Mouse (Mus musculus): ENCODE results near the gene Gapdh.

DNA sequence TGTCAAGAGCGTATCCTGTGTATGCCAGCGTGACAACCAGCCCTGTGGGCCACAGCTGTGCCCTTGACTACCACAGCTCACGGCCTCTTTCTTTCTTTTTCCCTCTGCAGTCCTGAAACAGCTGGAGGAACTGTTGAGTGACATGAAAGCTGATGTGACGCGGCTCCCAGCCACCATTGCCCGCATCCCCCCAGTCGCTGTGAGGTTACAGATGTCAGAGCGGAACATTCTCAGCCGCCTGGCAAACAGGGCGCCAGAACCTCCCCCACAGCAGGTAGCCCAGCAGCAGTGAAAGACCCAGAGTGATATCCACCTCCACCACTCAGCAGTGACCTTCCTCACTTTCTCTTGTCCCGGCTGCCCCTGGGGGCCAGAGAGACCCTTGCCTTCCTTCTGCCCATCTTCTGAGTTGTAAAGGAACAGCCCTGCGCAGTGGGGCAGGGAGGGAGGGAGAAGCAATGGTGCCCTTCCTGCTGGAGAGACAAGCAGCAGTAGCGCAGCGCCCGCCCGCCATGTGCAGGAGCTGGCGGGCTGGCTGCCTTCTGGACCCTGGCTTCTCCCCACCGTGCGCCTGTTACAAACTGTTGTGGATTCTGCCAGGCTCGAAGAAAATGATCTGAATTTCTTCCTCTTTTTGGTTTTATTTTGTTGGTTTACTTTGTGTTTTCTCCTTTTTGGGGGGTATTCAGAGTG lies 36.4 kb downstream of the Gapdh start:
- TF ChIP-seq CTCF (IDR thresholded peaks at IDR 0.05; ENCODE audit: low read depth, low read length) (no peak), GATA1 (IDR thresholded peaks at IDR 0.05; ENCODE audit: borderline replicate concordance, low read length) (no peak), GATA2 (IDR thresholded peaks at IDR 0.05; ENCODE audit: borderline replicate concordance, low read depth, low read length) (no peak)
